Mouse (Mus musculus) liver, embryonic 16.5 days (tissue): Measurements from ENCODE around the gene Abhd17b. TPM values are rescaled to one million over a fixed set of nuclear protein-coding genes. Genes with fewer than 3 reads are reported as not detected.
"Not testable (repeated sequence)": the region's sequence is repeated elsewhere in the genome, so short reads cannot be mapped to it uniquely, and the experiment has no call there.

ENCODE experiments used
- ATAC-seq: fragments of 200-750 bp; cut with Nextera tagmentation; 2 replicates; pipeline ENCODE4 v1.8.0; 2017; ENCODE audit warnings: low read depth, mild to moderate bottlenecking, moderate number of reproducible peaks, moderate library complexity
- H3K27ac ChIP-seq: fragments of 300-500 bp; sonication (generic); 2 replicates; pipeline ENCODE4 v1.5.1; 2014; ENCODE audit warnings: mild to moderate bottlenecking, low read length
- H3K27me3 ChIP-seq: fragments of 300-500 bp; sonication (generic); 2 replicates; pipeline ENCODE4 v1.6.1; 2014; ENCODE audit warnings: low read depth, low read length, mixed read lengths; ENCODE audit not compliant: control insufficient read depth, insufficient read depth
- H3K36me3 ChIP-seq: fragments of 300-500 bp; sonication (generic); 2 replicates; pipeline ENCODE4 v1.6.1; 2014; ENCODE audit warnings: mild to moderate bottlenecking; ENCODE audit not compliant: control insufficient read depth, insufficient read depth
- H3K4me1 ChIP-seq: fragments of 300-500 bp; sonication (generic); 2 replicates; pipeline ENCODE4 v1.6.1; 2014; ENCODE audit warnings: low read depth, low read length, mixed read lengths; ENCODE audit not compliant: control insufficient read depth
- H3K4me2 ChIP-seq: fragments of 300-500 bp; sonication (generic); 2 replicates; pipeline ENCODE4 v1.6.1; 2014; ENCODE audit warnings: low read depth, low read length, mixed read lengths
- H3K4me3 ChIP-seq: fragments of 300-500 bp; sonication (generic); 2 replicates; pipeline ENCODE4 v1.5.1; 2014; ENCODE audit warnings: low read depth, mild to moderate bottlenecking, low read length
- H3K9ac ChIP-seq: fragments of 300-500 bp; sonication (generic); 2 replicates; pipeline ENCODE4 v1.6.1; 2014; ENCODE audit warnings: low read depth, low read length
- H3K9me3 ChIP-seq: fragments of 300-500 bp; sonication (generic); replicated peaks from 2 replicates; pipeline ENCODE4 v1.6.1; 2016; ENCODE audit warnings: low read length; ENCODE audit not compliant: control insufficient read depth
- WGBS: fragments of 180-500 bp; shearing (Covaris S2); extraction: QIAGEN DNeasy Blood & Tissue Kit; methylation state at CpG from one replicate; pipeline ENCODE4 v1.1.7; 2014; ENCODE audit not compliant: insufficient replicate concordance; 5-methylcytosine and 5-hydroxymethylcytosine counted together
- polyA plus RNA-seq: library from polyadenylated mRNA; unstranded; fragments of >200 nt; fragmentation: Nextera tagmentation; extraction: Ambion mirVana; gene quantifications from 2 replicates; pipeline ENCODE4 v1.2.1, GENCODE M21; 2015

Abhd17b gene
- polyA plus RNA-seq, 1 experiment from 2014 or later = 5.8 TPM

DNA sequence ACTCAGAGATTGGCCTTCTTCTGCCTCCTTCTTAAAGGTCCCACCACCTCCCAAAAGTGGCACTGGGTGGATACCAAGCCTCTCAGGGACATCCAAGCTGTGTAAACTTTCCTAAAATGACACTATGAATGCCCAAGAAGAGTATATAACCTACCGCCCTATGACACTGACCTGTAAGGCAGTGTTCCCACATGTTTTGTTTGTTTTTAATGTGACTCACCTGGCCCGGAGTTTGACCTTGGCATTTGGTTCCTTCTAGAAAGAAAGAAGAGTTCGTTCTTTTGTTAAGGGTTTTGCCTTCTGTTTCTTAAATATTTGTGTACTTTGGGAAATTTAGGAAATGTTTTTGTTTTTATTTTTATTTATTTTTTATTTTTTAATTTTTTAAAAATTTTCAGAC, 66.2 kb downstream of the Abhd17b start:
- WGBS = 66% methylated on average over 3 of the region's 3 CpGs

DNA sequence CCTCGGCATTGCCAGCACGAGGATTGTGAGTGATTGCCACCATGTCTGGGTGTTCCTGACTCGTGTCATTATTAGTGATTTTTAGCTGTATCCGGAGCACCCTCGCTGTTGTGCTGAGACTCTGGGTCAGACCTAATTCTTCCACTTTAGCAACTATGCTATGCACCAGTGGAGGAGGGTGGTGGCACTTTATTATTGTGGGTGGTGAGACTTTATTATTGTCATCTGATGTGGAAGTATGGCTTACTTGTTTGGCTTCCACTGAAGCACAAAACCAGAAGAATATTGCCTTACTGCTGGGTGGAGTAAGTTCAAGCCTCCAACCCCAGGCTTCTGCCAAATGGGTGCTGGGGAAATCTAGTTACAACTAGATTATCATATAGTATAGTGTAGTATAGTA, 68.0 kb downstream of the Abhd17b start:
- no peaks in the 10 kb centered on the region for H3K4me1 ChIP-seq
- H3K27ac ChIP-seq = no peak overlapping the region
- H3K4me3 ChIP-seq = no peak overlapping the region
- ATAC-seq = no peak
- no peaks in the 10 kb centered on the region for H3K9me3 ChIP-seq
- H3K4me2 ChIP-seq = no peak overlapping the region
- H3K9ac ChIP-seq = no peak overlapping the region
- no peaks in the 10 kb centered on the region for H3K36me3 ChIP-seq
- no peaks in the 10 kb centered on the region for H3K27me3 ChIP-seq
- 81% methylated on average over 5 of the region's 5 CpGs for WGBS

More for the DNA sequence above, 66.2 kb downstream of the Abhd17b start:
- Histone ChIP-seq H3K9ac (no peak overlapping the region), H3K4me2 (no peak overlapping the region), H3K36me3 (no peaks in the 10 kb centered on the region), H3K9me3 (no peaks in the 10 kb centered on the region), H3K27me3 (no peaks in the 10 kb centered on the region), H3K4me3 (no peak overlapping the region), H3K27ac (no peak overlapping the region), H3K4me1 (no peaks in the 10 kb centered on the region)
- ATAC-seq = no peak

DNA sequence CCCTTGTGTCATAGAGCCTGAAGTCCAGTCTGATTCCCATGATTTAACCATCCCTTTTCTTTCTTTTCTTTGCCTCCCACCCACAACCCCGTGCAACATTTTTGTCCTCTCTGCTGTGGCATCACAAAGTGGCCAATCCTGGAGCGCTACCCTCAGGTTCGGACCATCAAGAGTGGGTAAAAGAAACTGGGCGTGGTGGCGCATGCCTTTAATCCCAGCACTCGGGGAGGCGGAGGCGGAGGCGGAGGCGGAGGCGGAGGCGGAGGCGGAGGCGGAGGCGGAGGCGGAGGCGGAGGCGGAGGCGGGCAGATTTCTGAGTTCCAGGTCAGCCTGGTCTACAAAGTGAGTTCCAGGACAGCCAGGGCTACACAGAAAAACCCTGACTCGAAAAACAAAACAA, 70.3 kb downstream of the Abhd17b start:
- not testable (repeated sequence) for H3K27me3 ChIP-seq, H3K9me3 ChIP-seq, H3K4me3 ChIP-seq, ATAC-seq, H3K4me1 ChIP-seq, H3K4me2 ChIP-seq, H3K9ac ChIP-seq, H3K27ac ChIP-seq, H3K36me3 ChIP-seq
- 86% methylated on average over 20 of the region's 20 CpGs for WGBS

DNA sequence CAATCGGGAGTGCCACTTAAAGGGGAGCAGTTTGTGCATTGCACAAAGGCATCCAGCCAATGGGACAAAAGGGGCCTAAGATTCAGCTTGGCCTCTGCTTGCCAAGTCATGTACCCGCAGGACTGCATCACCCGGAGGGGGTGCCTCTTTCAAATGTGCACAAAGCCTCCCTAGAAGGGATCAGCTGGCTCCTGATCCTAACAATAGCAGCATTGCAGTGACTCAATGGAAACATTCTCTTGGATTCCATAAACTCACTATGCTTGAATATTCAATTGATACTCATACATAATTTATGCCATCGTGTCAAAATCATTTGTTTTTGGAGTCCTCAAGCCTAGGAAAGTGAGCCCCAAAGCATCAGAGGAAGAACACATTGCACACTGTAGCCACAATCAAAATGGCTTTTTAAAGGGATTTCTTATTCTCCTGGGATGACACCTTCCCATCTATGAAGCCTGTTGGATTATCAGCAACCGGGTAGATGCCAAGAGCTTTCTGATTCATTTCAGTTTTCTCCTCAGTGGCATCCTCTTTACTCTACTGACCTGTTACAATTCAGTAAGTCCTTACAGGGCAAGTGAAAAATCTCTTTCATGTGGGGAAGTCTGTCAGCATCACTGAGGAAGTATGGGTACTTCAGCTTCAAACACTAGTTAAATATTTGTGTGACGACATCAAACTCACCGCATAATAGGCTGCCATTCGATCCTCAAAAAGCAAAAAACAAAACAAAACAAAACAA, 71.1 kb downstream of the Abhd17b start:
- no peaks in the 10 kb centered on the region for H3K4me1 ChIP-seq
- H3K36me3 ChIP-seq = no peaks in the 10 kb centered on the region
- H3K27ac ChIP-seq = no peak overlapping the region
- H3K27me3 ChIP-seq = no peaks in the 10 kb centered on the region
- WGBS = 68% methylated on average over 8 of the region's 8 CpGs
- ATAC-seq = no peak
- no peak overlapping the region for H3K4me3 ChIP-seq
- no peak overlapping the region for H3K4me2 ChIP-seq
- no peak overlapping the region for H3K9ac ChIP-seq
- no peaks in the 10 kb centered on the region for H3K9me3 ChIP-seq

DNA sequence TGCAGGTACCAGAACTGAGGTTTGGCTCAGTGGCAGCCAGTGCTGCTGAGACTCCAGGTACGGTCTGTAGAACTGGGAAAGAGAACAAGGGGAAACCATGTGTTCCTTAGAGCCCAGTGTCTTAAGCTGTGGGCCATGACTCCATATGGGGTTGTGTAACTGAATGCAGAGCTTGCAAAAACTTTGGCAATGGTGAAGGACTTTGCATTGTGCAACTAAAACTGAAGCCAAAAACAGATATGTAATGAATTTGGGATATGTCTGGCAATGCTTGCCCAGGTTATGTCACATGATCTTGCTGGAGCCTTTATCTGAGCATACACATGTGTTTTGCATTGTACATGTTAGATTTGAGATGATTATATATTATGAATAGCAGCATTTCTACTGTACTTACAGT, 72.2 kb downstream of the Abhd17b start:
- H3K9me3 ChIP-seq = no peaks in the 10 kb centered on the region
- H3K9ac ChIP-seq = no peak overlapping the region
- 56% methylated on average over 1 of the region's 1 CpGs for WGBS
- no peaks in the 10 kb centered on the region for H3K36me3 ChIP-seq
- ATAC-seq = no peak
- no peak overlapping the region for H3K27ac ChIP-seq
- no peaks in the 10 kb centered on the region for H3K27me3 ChIP-seq
- H3K4me1 ChIP-seq = no peaks in the 10 kb centered on the region
- no peak overlapping the region for H3K4me2 ChIP-seq
- no peak overlapping the region for H3K4me3 ChIP-seq

DNA sequence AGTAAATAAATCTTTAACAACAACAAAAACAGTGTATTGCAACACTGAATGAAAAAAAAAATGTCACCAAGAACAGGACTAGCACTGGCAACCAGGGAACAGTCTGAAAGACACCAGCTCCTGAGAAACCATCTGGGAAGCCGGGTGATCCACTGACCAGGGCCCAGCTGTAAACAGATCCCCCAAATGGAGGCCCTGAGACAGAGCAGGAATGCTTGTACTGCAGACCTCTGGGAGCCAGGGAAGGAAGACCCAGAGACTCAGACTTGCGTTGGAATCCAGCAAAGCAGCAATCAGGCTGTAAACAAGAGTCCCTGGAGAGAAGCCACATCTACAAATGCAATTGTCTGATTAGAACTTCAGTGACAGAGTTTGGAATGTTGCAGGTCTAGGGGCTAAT, 74.1 kb downstream of the Abhd17b start:
- Histone ChIP-seq H3K36me3 (no peaks in the 10 kb centered on the region), H3K9me3 (no peaks in the 10 kb centered on the region), H3K9ac (no peak overlapping the region), H3K4me3 (no peak overlapping the region), H3K4me1 (no peaks in the 10 kb centered on the region), H3K27me3 (no peaks in the 10 kb centered on the region), H3K4me2 (no peak overlapping the region), H3K27ac (no peak overlapping the region)
- no peak for ATAC-seq
- WGBS = 55% methylated on average over 2 of the region's 2 CpGs

DNA sequence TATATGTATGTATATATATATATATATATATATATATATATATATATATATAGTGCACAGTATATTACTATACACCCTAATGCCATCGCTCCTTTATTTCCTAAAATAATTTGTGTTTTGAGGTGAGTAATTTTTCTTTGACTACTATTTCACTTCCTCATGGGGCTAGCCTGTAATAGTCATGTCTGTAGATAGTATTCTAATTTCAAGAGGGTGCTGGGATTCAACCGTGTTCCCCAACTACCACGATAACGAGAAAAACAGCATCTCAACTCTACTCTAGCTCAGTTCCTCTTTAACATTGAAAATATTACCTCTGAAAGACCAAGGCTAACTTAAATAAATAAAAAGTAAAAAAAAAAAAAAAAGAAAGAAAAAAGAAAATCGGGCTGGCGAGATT, 75.4 kb downstream of the Abhd17b start:
- Histone ChIP-seq H3K9ac (no peak overlapping the region), H3K9me3 (no peaks in the 10 kb centered on the region), H3K27ac (no peak overlapping the region), H3K4me1 (no peaks in the 10 kb centered on the region), H3K36me3 (no peaks in the 10 kb centered on the region), H3K27me3 (no peaks in the 10 kb centered on the region), H3K4me2 (no peak overlapping the region), H3K4me3 (no peak overlapping the region)
- no peak for ATAC-seq
- 75% methylated on average over 6 of the region's 6 CpGs for WGBS

DNA sequence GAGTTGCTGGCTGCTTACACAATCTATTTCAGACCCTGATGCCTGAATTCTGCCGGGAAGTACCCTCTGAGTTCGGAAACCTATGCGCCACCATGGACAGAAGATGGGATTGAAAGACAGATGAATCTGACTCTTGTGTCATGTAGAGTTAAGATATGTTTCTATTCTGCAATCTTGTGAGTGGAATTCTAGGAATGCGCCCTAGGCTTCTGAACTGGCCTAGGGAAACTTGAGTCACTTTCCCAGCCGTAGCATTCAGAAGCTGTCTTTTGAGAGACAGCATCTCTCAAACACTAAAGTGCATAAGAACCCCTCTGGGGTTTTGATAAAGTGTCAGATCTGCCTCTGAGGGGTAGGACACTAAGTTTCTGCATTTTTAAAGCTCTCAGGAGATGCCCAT, 78.9 kb downstream of the Abhd17b start:
- Histone ChIP-seq H3K9me3 (no peaks in the 10 kb centered on the region), H3K9ac (no peak overlapping the region), H3K27ac (no peak overlapping the region), H3K4me1 (no peaks in the 10 kb centered on the region), H3K27me3 (no peaks in the 10 kb centered on the region), H3K4me3 (no peak overlapping the region), H3K36me3 (no peaks in the 10 kb centered on the region), H3K4me2 (no peak overlapping the region)
- no peak for ATAC-seq
- 70% methylated on average over 5 of the region's 5 CpGs for WGBS

DNA sequence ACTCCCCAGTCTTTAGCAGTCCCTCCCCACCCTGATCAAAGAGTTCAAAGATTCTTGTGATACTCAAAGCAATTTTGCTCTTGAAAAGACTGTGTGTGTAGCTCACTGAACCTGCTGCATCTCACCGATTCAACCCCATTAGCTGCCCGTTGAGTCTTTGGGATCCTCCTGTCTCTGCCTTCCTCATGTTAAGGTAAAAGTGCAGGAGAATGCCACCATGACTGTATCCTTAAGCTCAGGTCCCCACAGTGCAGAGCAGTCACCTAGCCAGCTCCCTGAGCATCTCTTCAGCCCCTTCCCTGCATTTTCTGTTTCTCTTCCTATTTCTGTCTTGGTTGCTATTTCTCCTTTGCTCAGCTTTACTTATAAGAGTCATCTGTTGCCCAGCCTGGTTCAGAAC, 80.2 kb downstream of the Abhd17b start:
- Histone ChIP-seq H3K27ac (no peak overlapping the region), H3K27me3 (no peaks in the 10 kb centered on the region), H3K9ac (no peak overlapping the region), H3K4me1 (no peaks in the 10 kb centered on the region), H3K4me2 (no peak overlapping the region), H3K4me3 (no peak overlapping the region), H3K36me3 (no peaks in the 10 kb centered on the region), H3K9me3 (no peaks in the 10 kb centered on the region)
- ATAC-seq = no peak
- 77% methylated on average over 2 of the region's 2 CpGs for whole genome bisulfite sequencing
